Mouse (Mus musculus) liver, adult 2 months (tissue): Measurements from ENCODE around the gene Ap4s1. TPM values are rescaled to one million over a fixed set of nuclear protein-coding genes. Genes with fewer than 3 reads are reported as not detected.

Source experiments
- DNase-seq: peaks from one replicate; pipeline ENCODE4 v3.0.0-alpha.2; 2011; ENCODE audit warnings: low read depth, low spot score; ENCODE audit errors: extremely low read depth
- H3K27ac ChIP-seq: fragments of 200-500 bp; replicated peaks from 2 replicates; pipeline ENCODE4 v1.5.1; 2012; ENCODE audit warnings: low read depth, mild to moderate bottlenecking, control low read depth, inconsistent platforms, low read length; ENCODE audit not compliant: insufficient read depth
- H3K27me3 ChIP-seq: fragments of 200-500 bp; 2 replicates; pipeline ENCODE4 v1.6.1; 2012; ENCODE audit warnings: mild to moderate bottlenecking, moderate library complexity, low read length, inconsistent platforms; ENCODE audit not compliant: control insufficient read depth, insufficient read depth
- H3K36me3 ChIP-seq: fragments of 200-500 bp; 2 replicates; pipeline ENCODE4 v1.6.1; 2012; ENCODE audit warnings: low read length, inconsistent platforms; ENCODE audit not compliant: control insufficient read depth, insufficient read depth
- H3K4me1 ChIP-seq: fragments of 200-500 bp; 2 replicates; pipeline ENCODE4 v1.6.1; 2011; ENCODE audit warnings: low read length; ENCODE audit not compliant: control insufficient read depth, insufficient read depth
- H3K4me3 ChIP-seq: fragments of 200-500 bp; 2 replicates; pipeline ENCODE4 v1.5.1; 2011; ENCODE audit warnings: low read depth, mild to moderate bottlenecking, control low read depth, low read length, moderate library complexity; ENCODE audit not compliant: insufficient read depth
- H3K79me2 ChIP-seq: fragments of 200-500 bp; 2 replicates; pipeline ENCODE4 v1.6.1; 2012; ENCODE audit warnings: inconsistent platforms, mild to moderate bottlenecking, low read length, moderate library complexity; ENCODE audit not compliant: control insufficient read depth, insufficient read depth
- H3K9ac ChIP-seq: fragments of 200-500 bp; 2 replicates; pipeline ENCODE4 v1.6.1; 2012; ENCODE audit warnings: low read depth, mild to moderate bottlenecking, control low read depth, inconsistent platforms, low read length
- CTCF ChIP-seq: fragments of 200-500 bp; IDR thresholded peaks from 2 replicates; pipeline ENCODE4 v1.5.1; 2011; ENCODE audit warnings: low read depth, low read length, control low read depth
- POLR2A ChIP-seq: fragments of 200-500 bp; IDR thresholded peaks from 2 replicates; pipeline ENCODE4 v1.6.1; 2011; ENCODE audit warnings: low read length, control low read depth; ENCODE audit not compliant: insufficient read depth; ENCODE audit errors: extremely low read depth
- WGBS: fragments of 180-500 bp; shearing (Covaris S2); methylation state at CpG from one replicate; pipeline ENCODE4 v1.1.7; 2018; 5-methylcytosine and 5-hydroxymethylcytosine counted together
- polyA plus RNA-seq: library from polyadenylated mRNA; depleted of rRNA; stranded (reverse); fragments of >200 nt; gene quantifications from 2 replicates; pipeline ENCODE4 v1.2.3, GENCODE M21; 2012
- total RNA-seq: library from RNA; depleted of rRNA; stranded (reverse); fragments of >200 nt; gene quantifications from 2 replicates; pipeline ENCODE4 v1.2.3, GENCODE M21; 2014

The Ap4s1 gene
- total and polyA plus RNA-seq, 2 experiments: 4.4 to 20.3 TPM

DNA sequence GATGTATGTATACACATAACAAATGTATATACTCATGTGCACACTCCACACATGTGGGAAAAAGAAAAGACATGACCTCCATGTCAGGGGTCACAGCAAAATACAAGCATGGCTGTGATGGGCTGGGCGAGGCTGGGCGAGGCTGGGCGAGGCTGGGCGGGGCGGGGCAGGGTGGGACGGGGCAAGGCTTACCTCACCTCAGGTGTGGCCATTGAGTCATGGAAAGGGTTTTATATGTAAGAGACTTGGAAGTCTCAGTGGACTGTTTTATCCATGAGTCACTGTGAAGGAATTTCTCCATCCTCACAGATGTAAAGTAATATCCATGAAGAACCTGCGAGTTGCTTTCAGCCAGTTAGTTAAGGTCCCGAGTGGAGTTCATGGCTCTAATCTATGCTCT is 31.0 kb downstream of the Ap4s1 start:
- no peak for TF ChIP-seq POLR2A
- no peak for TF ChIP-seq CTCF
- H3K27ac ChIP-seq: no peak overlapping the region
- H3K36me3 ChIP-seq: peaks cover 3% of the 10 kb centered on the region; the same call in 1 of the 2 replicates
- no peaks in the 10 kb centered on the region for H3K4me1 ChIP-seq
- 97% methylated on average over 8 of the region's 8 CpGs for WGBS
- no peaks in the 10 kb centered on the region for H3K27me3 ChIP-seq
- no peak overlapping the region for H3K4me3 ChIP-seq
- no peak for DNase-seq
- no peaks in the 10 kb centered on the region for H3K79me2 ChIP-seq
- no peak overlapping the region for H3K9ac ChIP-seq

DNA sequence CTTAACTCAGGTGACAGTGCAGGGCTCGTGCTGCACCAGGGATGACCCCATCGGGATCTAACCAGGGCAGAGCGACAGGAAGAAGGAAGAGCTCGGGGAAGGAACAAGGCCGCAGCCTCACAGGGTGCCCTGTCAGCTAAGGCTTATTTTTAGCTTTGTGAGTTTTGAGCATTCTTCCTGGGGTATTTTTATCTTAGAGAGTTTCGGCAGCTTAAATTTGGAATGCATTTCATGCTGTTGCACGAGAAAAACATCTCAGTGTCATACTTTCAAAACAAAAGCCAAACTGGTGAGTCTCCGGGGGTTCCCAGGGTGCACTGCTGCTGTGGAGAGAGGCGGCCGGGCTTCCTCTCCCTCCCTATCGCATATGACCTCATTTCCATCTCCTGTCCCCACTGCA is 38.2 kb downstream of the Ap4s1 start:
- H3K27me3 ChIP-seq: no peaks in the 10 kb centered on the region
- no peaks in the 10 kb centered on the region for H3K36me3 ChIP-seq
- no peaks in the 10 kb centered on the region for H3K4me1 ChIP-seq
- TF ChIP-seq CTCF (no peak), POLR2A (no peak)
- H3K9ac ChIP-seq: no peak overlapping the region
- peak overlapping the region; percentile 40 for H3K27ac ChIP-seq
- H3K4me3 ChIP-seq: no peak overlapping the region
- H3K79me2 ChIP-seq: no peaks in the 10 kb centered on the region
- no peak for DNase-seq
- WGBS: 69% methylated on average over 11 of the region's 11 CpGs

DNA sequence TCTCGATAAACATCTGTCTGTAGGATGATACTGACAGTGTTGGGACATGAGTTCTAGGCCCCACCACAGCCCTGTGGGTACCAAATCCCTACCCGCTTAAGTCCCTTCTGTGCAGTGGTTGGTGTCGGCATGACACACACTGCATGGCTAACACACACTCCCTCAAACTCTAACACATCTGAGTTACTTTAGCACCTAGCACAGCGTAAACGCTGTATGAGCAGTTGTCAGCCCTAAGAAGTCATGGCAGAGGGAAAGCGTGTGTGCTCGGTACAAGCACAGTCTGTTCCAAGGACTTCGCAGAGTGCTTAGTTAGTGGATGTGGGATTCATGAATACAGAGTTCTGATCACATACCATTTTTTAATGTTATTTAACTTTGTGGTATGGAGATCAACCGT is 39.0 kb downstream of the Ap4s1 start:
- H3K27me3 ChIP-seq: no peaks in the 10 kb centered on the region
- WGBS: 95% methylated on average over 9 of the region's 9 CpGs
- no peak overlapping the region for H3K9ac ChIP-seq
- H3K79me2 ChIP-seq: no peaks in the 10 kb centered on the region
- no peaks in the 10 kb centered on the region for H3K36me3 ChIP-seq
- TF ChIP-seq POLR2A (no peak), CTCF (no peak)
- peak overlapping the region; percentile 64; the same call in 1 of the 2 replicates for H3K27ac ChIP-seq
- H3K4me3 ChIP-seq: no peak overlapping the region
- H3K4me1 ChIP-seq: no peaks in the 10 kb centered on the region
- DNase-seq: no peak

DNA sequence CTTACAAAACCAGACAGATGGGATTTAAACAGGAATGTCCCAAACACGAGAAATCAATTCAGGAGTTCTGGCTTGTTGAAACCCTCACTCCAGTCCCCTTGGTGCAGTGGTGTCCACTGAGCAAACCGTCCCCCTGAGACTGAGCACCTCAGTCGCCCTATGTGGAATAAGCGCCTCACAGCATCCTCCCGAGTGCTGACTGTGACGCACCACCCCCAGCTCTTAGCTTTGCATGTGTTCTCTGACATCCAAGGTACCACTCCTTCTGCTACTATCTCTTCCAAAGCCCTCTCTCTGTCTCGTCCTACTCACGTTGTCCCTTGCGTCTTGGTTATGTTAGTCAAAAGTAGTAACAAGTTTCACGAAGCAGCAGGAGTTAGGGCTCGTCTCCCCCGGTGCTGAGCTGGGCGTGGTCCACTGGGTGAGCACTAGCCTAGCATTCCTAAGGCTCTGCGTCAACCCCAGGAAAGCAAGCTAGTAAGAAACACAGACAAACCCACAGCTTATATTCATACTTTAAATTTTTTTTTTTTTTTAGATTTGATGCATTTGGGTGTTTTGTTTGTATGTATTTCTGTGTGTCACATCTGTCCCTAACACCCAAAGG is 43.9 kb downstream of the Ap4s1 start:
- Histone ChIP-seq H3K27me3 (no peaks in the 10 kb centered on the region), H3K36me3 (no peaks in the 10 kb centered on the region), H3K27ac (no peak overlapping the region), H3K4me3 (no peak overlapping the region), H3K4me1 (no peaks in the 10 kb centered on the region), H3K9ac (no peak overlapping the region), H3K79me2 (no peaks in the 10 kb centered on the region)
- no peak for DNase-seq
- no peak for TF ChIP-seq POLR2A
- TF ChIP-seq CTCF: no peak
- 82% methylated on average over 14 of the region's 14 CpGs for WGBS

DNA sequence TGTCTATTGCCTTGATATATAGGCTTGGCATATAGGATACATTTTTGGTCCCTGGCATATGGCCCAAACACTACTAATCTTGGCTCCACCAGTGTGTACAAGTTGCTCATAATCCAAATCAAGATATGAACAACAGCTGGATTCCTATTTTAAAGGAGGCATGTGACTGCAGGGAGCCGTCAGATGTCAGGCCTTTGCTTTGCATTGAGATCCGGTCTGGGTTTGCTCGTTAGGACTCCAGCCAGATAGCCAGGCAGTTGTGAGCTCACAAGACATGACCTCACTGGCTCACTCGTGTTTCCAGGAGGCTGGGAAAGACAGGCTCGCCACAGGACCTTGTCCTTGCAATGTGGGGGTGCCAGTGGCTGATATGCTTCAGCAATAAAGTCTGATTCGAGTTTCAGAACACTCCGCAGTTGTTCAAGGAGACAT is 45.0 kb downstream of the Ap4s1 start:
- 0 out of 2 replicates have a peak, but pooled peaks cover 1% of the 10 kb centered on the region for H3K36me3 ChIP-seq
- 62% methylated on average over 7 of the region's 7 CpGs for WGBS
- H3K4me1 ChIP-seq: no peaks in the 10 kb centered on the region
- H3K4me3 ChIP-seq: no peak overlapping the region
- DNase-seq: no peak
- no peaks in the 10 kb centered on the region for H3K79me2 ChIP-seq
- TF ChIP-seq CTCF (no peak), POLR2A (no peak)
- H3K9ac ChIP-seq: no peak overlapping the region
- no peak overlapping the region for H3K27ac ChIP-seq
- no peaks in the 10 kb centered on the region for H3K27me3 ChIP-seq

DNA sequence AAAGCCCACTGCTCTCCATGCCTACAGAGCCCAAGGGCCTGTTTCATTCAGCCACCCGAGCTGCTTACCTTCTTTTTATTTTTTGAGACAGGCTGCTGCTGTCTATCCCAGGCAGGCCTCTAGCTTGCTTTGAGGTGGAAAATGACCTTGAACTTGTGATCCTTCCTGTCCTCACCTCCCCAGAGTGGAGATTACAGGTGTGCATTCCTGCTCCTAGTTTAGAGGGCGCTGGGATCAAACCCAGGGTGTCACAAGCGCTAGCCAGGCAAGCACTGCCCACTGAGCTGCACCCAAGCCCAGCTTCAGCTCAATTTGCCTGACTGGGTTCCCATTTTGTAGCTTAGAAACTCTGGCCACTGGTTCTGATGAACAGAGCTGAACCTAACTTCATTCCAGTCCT is 45.5 kb downstream of the Ap4s1 start:
- H3K4me1 ChIP-seq: no peaks in the 10 kb centered on the region
- no peaks in the 10 kb centered on the region for H3K27me3 ChIP-seq
- H3K79me2 ChIP-seq: no peaks in the 10 kb centered on the region
- H3K9ac ChIP-seq: no peak overlapping the region
- 0 out of 2 replicates have a peak, but pooled peaks cover 1% of the 10 kb centered on the region for H3K36me3 ChIP-seq
- DNase-seq: no peak
- no peak overlapping the region for H3K4me3 ChIP-seq
- no peak for TF ChIP-seq CTCF
- no peak for TF ChIP-seq POLR2A
- H3K27ac ChIP-seq: no peak overlapping the region
- 76% methylated on average over 3 of the region's 3 CpGs for WGBS
